Mouse (Mus musculus): Measurements from ENCODE around the gene Erp27. TPM values are rescaled to one million over a fixed set of nuclear protein-coding genes. Genes with fewer than 3 reads are reported as not detected.

Gene Erp27
- polyA plus RNA-seq, 1 experiment from 2014 or later: 0.22 TPM

- no peaks in the 10 kb centered on the region for H3K36me3 ChIP-seq (ENCODE audit: control insufficient read depth, insufficient read depth, low read length)
- 82% methylated on average over 3 of the region's 3 CpGs for WGBS
- no peak overlapping the region for H3K4me3 ChIP-seq (ENCODE audit: low read depth, low read length)
- no peaks in the 10 kb centered on the region for H3K27me3 ChIP-seq (replicated peaks; ENCODE audit: control insufficient read depth, insufficient read depth, low read length)
- ATAC-seq (ENCODE audit: low read depth) (no peak), DNase-seq (ENCODE audit: low spot score) (no peak)
- no peak overlapping the region for H3K27ac ChIP-seq (replicated peaks; ENCODE audit: low read depth, low read length)
- H3K4me2 ChIP-seq (ENCODE audit: low read depth, low read length): no peak overlapping the region
- H3K9me3 ChIP-seq (ENCODE audit: control insufficient read depth, low read length): no peaks in the 10 kb centered on the region
- no peak overlapping the region for H3K9ac ChIP-seq (ENCODE audit: low read depth, low read length)
- H3K4me1 ChIP-seq (ENCODE audit: control insufficient read depth, insufficient read depth, low read length): 0 out of 2 replicates have a peak, but pooled peaks cover 6% of the 10 kb centered on the region
These were observed 38.5 kb downstream of the Erp27 start for GRCm38 (mm10) chr6:136883431-136883915.

- Histone ChIP-seq H3K27ac (replicated peaks; ENCODE audit: low read depth, low read length) (no peak overlapping the region), H3K4me2 (ENCODE audit: low read depth, low read length) (no peak overlapping the region), H3K4me3 (ENCODE audit: low read depth, low read length) (no peak overlapping the region), H3K9me3 (ENCODE audit: control insufficient read depth, low read length) (no peaks in the 10 kb centered on the region), H3K9ac (ENCODE audit: low read depth, low read length) (no peak overlapping the region), H3K27me3 (replicated peaks; ENCODE audit: control insufficient read depth, insufficient read depth, low read length) (no peaks in the 10 kb centered on the region), H3K36me3 (ENCODE audit: control insufficient read depth, insufficient read depth, low read length) (no peaks in the 10 kb centered on the region), H3K4me1 (ENCODE audit: control insufficient read depth, insufficient read depth, low read length) (0 out of 2 replicates have a peak, but pooled peaks cover 6% of the 10 kb centered on the region)
- 41% methylated on average over 8 of the region's 8 CpGs for WGBS
- ATAC-seq (ENCODE audit: low read depth): peak; percentile 77; the same call in 1 of the 2 replicates
- DNase-seq (ENCODE audit: low spot score): peak; percentile 74
These were observed 40.3 kb downstream of the Erp27 start for GRCm38 (mm10) chr6:136881678-136882077.

- ATAC-seq (ENCODE audit: low read depth): peak; percentile 92
- DNase-seq (ENCODE audit: low spot score): peak; percentile 86
- H3K4me3 ChIP-seq (ENCODE audit: low read depth, low read length): peak within 1 kb of the TSS; percentile 29
- H3K36me3 ChIP-seq (ENCODE audit: control insufficient read depth, insufficient read depth, low read length): 0 out of 2 replicates have a peak, but pooled peaks cover 3% of the 10 kb centered on the region
- peaks cover 23% of the 10 kb centered on the region for H3K4me1 ChIP-seq (ENCODE audit: control insufficient read depth, insufficient read depth, low read length)
- H3K4me2 ChIP-seq (ENCODE audit: low read depth, low read length): peak within 1 kb of the TSS; percentile 48
- no peaks in the 10 kb centered on the region for H3K9me3 ChIP-seq (ENCODE audit: control insufficient read depth, low read length)
- 20% methylated on average over 9 of the region's 9 CpGs for WGBS
- peak within 1 kb of the TSS; percentile 49 for H3K27ac ChIP-seq (replicated peaks; ENCODE audit: low read depth, low read length)
- peak within 1 kb of the TSS; percentile 48 for H3K9ac ChIP-seq (ENCODE audit: low read depth, low read length)
- H3K27me3 ChIP-seq (replicated peaks; ENCODE audit: control insufficient read depth, insufficient read depth, low read length): no peaks in the 10 kb centered on the region
These were observed 46.3 kb downstream of the Erp27 start, which contains the start of gene Mgp for GRCm38 (mm10) chr6:136875670-136876069. Gene Mgp (minus strand): TSS chr6:136875823.

- WGBS: 17% methylated on average over 8 of the region's 8 CpGs
- ATAC-seq (ENCODE audit: low read depth) (0 out of 2 replicates have a peak, but pooled peaks have one; percentile 37), DNase-seq (ENCODE audit: low spot score) (peak; percentile 78)
- H3K27ac ChIP-seq (replicated peaks; ENCODE audit: low read depth, low read length): peak overlapping the region; percentile 49
- no peaks in the 10 kb centered on the region for H3K27me3 ChIP-seq (replicated peaks; ENCODE audit: control insufficient read depth, insufficient read depth, low read length)
- H3K36me3 ChIP-seq (ENCODE audit: control insufficient read depth, insufficient read depth, low read length): 0 out of 2 replicates have a peak, but pooled peaks cover 3% of the 10 kb centered on the region
- H3K4me1 ChIP-seq (ENCODE audit: control insufficient read depth, insufficient read depth, low read length): peaks cover 23% of the 10 kb centered on the region
- H3K4me3 ChIP-seq (ENCODE audit: low read depth, low read length): peak overlapping the region; percentile 29
- peak overlapping the region; percentile 48 for H3K4me2 ChIP-seq (ENCODE audit: low read depth, low read length)
- H3K9me3 ChIP-seq (ENCODE audit: control insufficient read depth, low read length): no peaks in the 10 kb centered on the region
- H3K9ac ChIP-seq (ENCODE audit: low read depth, low read length): peak overlapping the region; percentile 46
These were observed 47.4 kb downstream of the Erp27 start for GRCm38 (mm10) chr6:136874599-136874998.

GRCm38 (mm10) chr6:136868921-136869320, 53.1 kb downstream of the Erp27 start:
- Histone ChIP-seq H3K4me3 (ENCODE audit: low read depth, low read length) (no peak overlapping the region), H3K4me1 (ENCODE audit: control insufficient read depth, insufficient read depth, low read length) (peaks cover 10% of the 10 kb centered on the region; the same call in 1 of the 2 replicates), H3K27ac (replicated peaks; ENCODE audit: low read depth, low read length) (no peak overlapping the region), H3K9me3 (ENCODE audit: control insufficient read depth, low read length) (no peaks in the 10 kb centered on the region), H3K9ac (ENCODE audit: low read depth, low read length) (no peak overlapping the region), H3K36me3 (ENCODE audit: control insufficient read depth, insufficient read depth, low read length) (0 out of 2 replicates have a peak, but pooled peaks cover 3% of the 10 kb centered on the region), H3K4me2 (ENCODE audit: low read depth, low read length) (no peak overlapping the region), H3K27me3 (replicated peaks; ENCODE audit: control insufficient read depth, insufficient read depth, low read length) (no peaks in the 10 kb centered on the region)
- ATAC-seq (ENCODE audit: low read depth) (0 out of 2 replicates have a peak, but pooled peaks have one; percentile 26), DNase-seq (ENCODE audit: low spot score) (peak; percentile 50)
- WGBS: 52% methylated on average over 5 of the region's 5 CpGs

GRCm38 (mm10) chr6:136866150-136866549, 55.8 kb downstream of the Erp27 start:
- no peak for ATAC-seq (ENCODE audit: low read depth)

GRCm38 (mm10) chr6:136865360-136865759, 56.6 kb downstream of the Erp27 start:
- WGBS: 92% methylated on average over 5 of the region's 5 CpGs
- no peak overlapping the region for H3K9ac ChIP-seq (ENCODE audit: low read depth, low read length)
- no peak overlapping the region for H3K27ac ChIP-seq (replicated peaks; ENCODE audit: low read depth, low read length)
- no peak overlapping the region for H3K4me2 ChIP-seq (ENCODE audit: low read depth, low read length)
- H3K36me3 ChIP-seq (ENCODE audit: control insufficient read depth, insufficient read depth, low read length): no peaks in the 10 kb centered on the region
- no peak for DNase-seq (ENCODE audit: low spot score)
- H3K4me3 ChIP-seq (ENCODE audit: low read depth, low read length): no peak overlapping the region
- ATAC-seq (ENCODE audit: low read depth): no peak
- peaks cover 3% of the 10 kb centered on the region; the same call in 1 of the 2 replicates for H3K4me1 ChIP-seq (ENCODE audit: control insufficient read depth, insufficient read depth, low read length)
- H3K9me3 ChIP-seq (ENCODE audit: control insufficient read depth, low read length): no peaks in the 10 kb centered on the region
- no peaks in the 10 kb centered on the region for H3K27me3 ChIP-seq (replicated peaks; ENCODE audit: control insufficient read depth, insufficient read depth, low read length)

More at GRCm38 (mm10) chr6:136866150-136866549, 55.8 kb downstream of the Erp27 start:
- WGBS: 80% methylated on average over 4 of the region's 4 CpGs
- Histone ChIP-seq H3K4me1 (ENCODE audit: control insufficient read depth, insufficient read depth, low read length) (peaks cover 3% of the 10 kb centered on the region; the same call in 1 of the 2 replicates), H3K27me3 (replicated peaks; ENCODE audit: control insufficient read depth, insufficient read depth, low read length) (no peaks in the 10 kb centered on the region), H3K27ac (replicated peaks; ENCODE audit: low read depth, low read length) (no peak overlapping the region), H3K4me2 (ENCODE audit: low read depth, low read length) (no peak overlapping the region), H3K4me3 (ENCODE audit: low read depth, low read length) (no peak overlapping the region), H3K9ac (ENCODE audit: low read depth, low read length) (no peak overlapping the region), H3K36me3 (ENCODE audit: control insufficient read depth, insufficient read depth, low read length) (no peaks in the 10 kb centered on the region), H3K9me3 (ENCODE audit: control insufficient read depth, low read length) (no peaks in the 10 kb centered on the region)
- no peak for DNase-seq (ENCODE audit: low spot score)

GRCm38 (mm10) chr6:136861020-136861419, 61.0 kb downstream of the Erp27 start:
- H3K9me3 ChIP-seq (ENCODE audit: control insufficient read depth, low read length): no peaks in the 10 kb centered on the region
- ATAC-seq (ENCODE audit: low read depth) (0 out of 2 replicates have a peak, but pooled peaks have one; percentile 17), DNase-seq (ENCODE audit: low spot score) (peak; percentile 89)
- peaks cover 13% of the 10 kb centered on the region for H3K4me1 ChIP-seq (ENCODE audit: control insufficient read depth, insufficient read depth, low read length)
- 45% methylated on average over 9 of the region's 9 CpGs for WGBS
- no peak overlapping the region for H3K4me2 ChIP-seq (ENCODE audit: low read depth, low read length)
- no peak overlapping the region for H3K4me3 ChIP-seq (ENCODE audit: low read depth, low read length)
- H3K9ac ChIP-seq (ENCODE audit: low read depth, low read length): no peak overlapping the region
- H3K36me3 ChIP-seq (ENCODE audit: control insufficient read depth, insufficient read depth, low read length): no peaks in the 10 kb centered on the region
- no peaks in the 10 kb centered on the region for H3K27me3 ChIP-seq (replicated peaks; ENCODE audit: control insufficient read depth, insufficient read depth, low read length)
- no peak overlapping the region for H3K27ac ChIP-seq (replicated peaks; ENCODE audit: low read depth, low read length)

- H3K27ac ChIP-seq (replicated peaks; ENCODE audit: low read depth, low read length): no peak overlapping the region
- WGBS: 66% methylated on average over 8 of the region's 8 CpGs
- H3K4me3 ChIP-seq (ENCODE audit: low read depth, low read length): no peak overlapping the region
These were observed 63.6 kb downstream of the Erp27 start for GRCm38 (mm10) chr6:136858420-136858819.

More at GRCm38 (mm10) chr6:136858420-136858819, 63.6 kb downstream of the Erp27 start:
- Histone ChIP-seq H3K9ac (ENCODE audit: low read depth, low read length) (no peak overlapping the region), H3K9me3 (ENCODE audit: control insufficient read depth, low read length) (no peaks in the 10 kb centered on the region), H3K4me1 (ENCODE audit: control insufficient read depth, insufficient read depth, low read length) (peaks cover 11% of the 10 kb centered on the region), H3K4me2 (ENCODE audit: low read depth, low read length) (no peak overlapping the region), H3K27me3 (replicated peaks; ENCODE audit: control insufficient read depth, insufficient read depth, low read length) (no peaks in the 10 kb centered on the region), H3K36me3 (ENCODE audit: control insufficient read depth, insufficient read depth, low read length) (no peaks in the 10 kb centered on the region)
- no peak for ATAC-seq (ENCODE audit: low read depth)
- DNase-seq (ENCODE audit: low spot score): no peak

Measured in embryonic facial prominence, embryonic 14.5 days (tissue).